Mouse (Mus musculus) left cerebral cortex, adult 6 months (tissue): ENCODE results near the gene Serpina3b. TPM values are rescaled to one million over a fixed set of nuclear protein-coding genes. Genes with fewer than 3 reads are reported as not detected.

Experiments used
- long read RNA-seq, 2 experiments: library from polyadenylated mRNA; unstranded; transcript quantifications; one replicate each; pipeline ENCODE4 v2.0.0; 2019 to 2020
- polyA plus RNA-seq: library from polyadenylated mRNA; unstranded; fragments of <200 nt; fragmentation: Nextera tagmentation; gene quantifications from 2 replicates; pipeline ENCODE4 v1.2.3, GENCODE M21; 2021

Serpina3b gene
- not detected in 2 replicates for polyA plus RNA-seq
- long read RNA-seq, experiment 1: 0 reads
- long read RNA-seq, experiment 2: 0 reads

GRCm38 (mm10) chr12:104127696-104128095 lies at the start of gene Serpina3b:
Gene Serpina3b (plus strand): TSS chr12:104127996.

GRCm38 (mm10) chr12:104100768-104101167 lies 27.0 kb upstream of the Serpina3b start, which contains the start of gene Serpina5:
Gene Serpina5 (plus strand): TSS chr12:104101113.

GRCm38 (mm10) chr12:104112333-104112732 lies 15.5 kb upstream of the Serpina3b start, which contains the start of gene Serpina3a:
Gene Serpina3a (plus strand): TSS chr12:104112724.

DNA sequence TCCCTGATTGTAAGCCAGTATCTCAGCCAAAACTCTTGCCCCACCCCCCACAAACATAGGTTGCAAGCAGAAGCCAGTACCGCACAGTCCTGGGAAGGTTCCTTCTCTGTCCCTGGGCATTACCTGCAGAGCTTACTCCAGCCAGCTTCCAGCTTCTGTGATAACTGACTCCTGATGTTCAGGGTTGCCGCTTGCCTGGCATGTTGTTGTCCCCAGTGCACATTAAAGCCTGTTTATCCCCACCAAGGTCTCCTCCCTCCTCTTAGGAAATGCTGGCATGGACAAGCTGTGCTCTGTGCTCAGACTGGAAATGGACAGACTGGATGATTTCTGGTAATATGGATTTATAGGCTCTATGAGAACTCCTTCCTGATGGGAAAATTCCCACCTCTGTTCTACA lies 25.9 kb downstream of the Serpina3b start, which contains the start of gene Serpina3c:
Serpina3c (minus strand) TSS at position 215 of the 400 bp plus-strand sequence.

Other genes starting within 250 kb of the Serpina3b start
- not detected in 2 replicates for gene Serpina1c, start 223.1 kb upstream of the Serpina3b start, polyA plus RNA-seq
- gene Serpina1e, start 169.0 kb upstream of the Serpina3b start, polyA plus RNA-seq: not detected in 2 replicates
- not detected in 2 replicates for gene Serpina11, start 138.0 kb upstream of the Serpina3b start, polyA plus RNA-seq
- gene Serpina9, start 114.2 kb upstream of the Serpina3b start, polyA plus RNA-seq: 4.9 and 5.1 TPM in 2 replicates
- gene Serpina12, start 83.6 kb upstream of the Serpina3b start, polyA plus RNA-seq: 0.05 and 0.06 TPM in 2 replicates
- not detected in 2 replicates for gene Serpina5, start 26.9 kb upstream of the Serpina3b start, polyA plus RNA-seq
- not detected in 2 replicates for gene Serpina3a, start 15.3 kb upstream of the Serpina3b start, polyA plus RNA-seq
- gene Serpina3c, start 25.9 kb downstream of the Serpina3b start, polyA plus RNA-seq: 0.09 TPM in 1 of 2 replicates, not detected in the other
- gene Serpina3f, start 86.5 kb downstream of the Serpina3b start, polyA plus RNA-seq: not detected in 2 replicates
- gene Serpina3g, start 108.2 kb downstream of the Serpina3b start, polyA plus RNA-seq: 0.10 and 0.21 TPM in 2 replicates
- gene Serpina3i, start 135.1 kb downstream of the Serpina3b start, polyA plus RNA-seq: not detected in 2 replicates
- gene Serpina3j, start 186.6 kb downstream of the Serpina3b start, polyA plus RNA-seq: not detected in 2 replicates
- gene Serpina3k, start 210.5 kb downstream of the Serpina3b start, polyA plus RNA-seq: not detected in 2 replicates
- not detected in 2 replicates for gene Serpina3m, start 210.5 kb downstream of the Serpina3b start, polyA plus RNA-seq